Mouse (Mus musculus) lung, adult 2 months (tissue): ENCODE measurements around the gene Sox2.

ENCODE experiments used
- CTCF ChIP-seq: fragments of 200-500 bp; IDR thresholded peaks from 2 replicates; pipeline ENCODE4 v1.5.1; 2011; ENCODE audit warnings: mild to moderate bottlenecking, low read length, control low read depth; ENCODE audit not compliant: insufficient read depth
- POLR2A ChIP-seq: fragments of 200-500 bp; IDR thresholded peaks from 2 replicates; pipeline ENCODE4 v1.6.1; 2011; ENCODE audit warnings: low read depth, mild to moderate bottlenecking, control low read depth, low read length, borderline replicate concordance; ENCODE audit errors: extremely low read depth

- TF ChIP-seq POLR2A (no peak), CTCF (no peak)
Observed at GRCm38 (mm10) chr3:34646169-34646568, 4.0 kb upstream of the Sox2 start.
